Comparison of ENCODE assay signal across 28 mouse cellular contexts in genomic region chr9:13225872-13226271, GRCm38 (mm10).
"Had no signal": no experiment of that assay in that cellular context is flagged by ENCODE, and none has a peak within 500 bp of the region (broad histone marks: within the 10 kb centered on the region; RNA-seq: fewer than 3 reads in every experiment).

No protein-coding gene starts in this region.

- H3K36me3 ChIP-seq: limb, embryonic 10.5 days; limb, embryonic 12.5 days; limb, embryonic 13.5 days; limb, embryonic 15.5 days; liver, embryonic 12.5 days; liver, embryonic 13.5 days; liver, embryonic 15.5 days; lung, embryonic 15.5 days; midbrain, embryonic 10.5 days; midbrain, embryonic 12.5 days; midbrain, embryonic 13.5 days; midbrain, embryonic 15.5 days; neural tube, embryonic 12.5 days had no signal

- H3K27ac ChIP-seq: limb, embryonic 10.5 days; limb, embryonic 12.5 days; limb, embryonic 13.5 days; limb, embryonic 15.5 days; liver, embryonic 12.5 days; liver, embryonic 13.5 days; liver, embryonic 14.5 days; liver, embryonic 15.5 days; lung, embryonic 15.5 days; macrophage; midbrain, embryonic 10.5 days; midbrain, embryonic 12.5 days; midbrain, embryonic 13.5 days; midbrain, embryonic 15.5 days; neural tube, embryonic 12.5 days had no signal

- H3K9me3 ChIP-seq: limb, embryonic 10.5 days; limb, embryonic 12.5 days; limb, embryonic 15.5 days; liver, embryonic 15.5 days; lung, embryonic 15.5 days; midbrain, embryonic 10.5 days; midbrain, embryonic 12.5 days; midbrain, embryonic 15.5 days; neural tube, embryonic 12.5 days had no signal

- DNase-seq: left cerebral cortex, postnatal 4 days; liver; liver, embryonic 13.5 days; liver, postnatal 0 days; lung, adult 18-20 months; lung, adult 2 months; lung, embryonic 14.5 days; lung, postnatal 10 days; lung, postnatal 14 days; lung, postnatal 36 days; lung, postnatal 4 days; midbrain, embryonic 14.5 days had no signal

- H3K4me1 ChIP-seq: limb, embryonic 12.5 days; limb, embryonic 15.5 days; liver, embryonic 12.5 days; liver, embryonic 13.5 days; liver, embryonic 15.5 days; lung, embryonic 15.5 days; midbrain, embryonic 12.5 days; midbrain, embryonic 13.5 days; midbrain, embryonic 15.5 days; neural tube, embryonic 12.5 days had no signal

- H3K27me3 ChIP-seq: limb, embryonic 12.5 days; limb, embryonic 13.5 days; limb, embryonic 15.5 days; liver, embryonic 12.5 days; liver, embryonic 13.5 days; liver, embryonic 15.5 days; lung, embryonic 15.5 days; megakaryocyte, embryonic 14.5 days; midbrain, embryonic 12.5 days; midbrain, embryonic 13.5 days; midbrain, embryonic 15.5 days; neural tube, embryonic 12.5 days had no signal

- H3K9ac ChIP-seq: limb, embryonic 12.5 days; limb, embryonic 13.5 days; limb, embryonic 15.5 days; liver, embryonic 12.5 days; liver, embryonic 13.5 days; liver, embryonic 14.5 days; liver, embryonic 15.5 days; liver, postnatal 0 days; lung, embryonic 14.5 days; lung, embryonic 15.5 days; midbrain, embryonic 12.5 days; midbrain, embryonic 13.5 days; midbrain, embryonic 15.5 days; neural tube, embryonic 12.5 days had no signal

- H3K4me3 ChIP-seq: limb, embryonic 10.5 days; limb, embryonic 12.5 days; limb, embryonic 13.5 days; limb, embryonic 15.5 days; liver, embryonic 12.5 days; liver, embryonic 13.5 days; liver, embryonic 15.5 days; lung, embryonic 15.5 days; megakaryocyte, embryonic 14.5 days; midbrain, embryonic 10.5 days; midbrain, embryonic 12.5 days; midbrain, embryonic 13.5 days; midbrain, embryonic 15.5 days; myocyte; neural tube, embryonic 12.5 days had no signal
